In genomic region chr15:7194147-7194720, GRCm38 (mm10) we compare ENCODE assay signal across 9 mouse cellular contexts.
DNase-seq lines count a peak whose midpoint lies in the region; ATAC-seq and TF ChIP-seq lines count a peak whose summit lies in the region.
"Had no signal": no experiment of that assay in that cellular context is flagged by ENCODE, and none has a peak within 500 bp of the region (broad histone marks: within the 10 kb centered on the region; RNA-seq: fewer than 3 reads in every experiment).

No protein-coding gene starts in this region.

- H3K9ac ChIP-seq in heart, embryonic 14.5 days (ENCODE audit: low read length): 0 out of 2 replicates have a peak overlapping the region, but pooled peaks have one; percentile 13
- H3K9ac ChIP-seq in heart, adult 2 months (ENCODE audit: low read depth, low read length): no peak overlapping the region
- no peak overlapping the region for H3K9ac ChIP-seq in embryonic facial prominence, embryonic 12.5 days
- no peak overlapping the region for H3K9ac ChIP-seq in neural tube, embryonic 11.5 days (ENCODE audit: low read length)

- intact Hi-C loops in heart, adult 2 months (cut with DNase I): no loop called here

- no peak for TF ChIP-seq POLR2A in heart, adult 2 months (IDR thresholded peaks at IDR 0.05; ENCODE audit: insufficient read depth, low read depth, low read length)

- no peak for TF ChIP-seq EP300 in heart, adult 2 months (IDR thresholded peaks at IDR 0.05; ENCODE audit: insufficient read depth, low read depth, low read length)

- H3K9me3 ChIP-seq in heart, embryonic 14.5 days (ENCODE audit: control insufficient read depth, low read length): no peaks in the 10 kb centered on the region
- H3K9me3 ChIP-seq in embryonic facial prominence, embryonic 12.5 days: no peaks in the 10 kb centered on the region
- H3K9me3 ChIP-seq in neural tube, embryonic 11.5 days (ENCODE audit: control insufficient read depth, low read length): no peaks in the 10 kb centered on the region

- H3K4me1 ChIP-seq in heart, embryonic 14.5 days (ENCODE audit: control insufficient read depth in 2 of 2, insufficient read depth in 2 of 2, low read length in 2 of 2): peaks cover 22 to 48% of the 10 kb centered on the region in 2 experiments
- H3K4me1 ChIP-seq in heart, adult 2 months (ENCODE audit: control insufficient read depth, insufficient read depth, low read length): peaks cover 7% of the 10 kb centered on the region; the same call in 1 of the 2 replicates
- H3K4me1 ChIP-seq in embryonic facial prominence, embryonic 12.5 days: peaks cover 29% of the 10 kb centered on the region
- H3K4me1 ChIP-seq in neural tube, embryonic 11.5 days (ENCODE audit: control insufficient read depth, insufficient read depth, low read length): peaks cover 22% of the 10 kb centered on the region

- H3K27ac ChIP-seq in heart, embryonic 14.5 days (replicated peaks in 1 of 2; ENCODE audit: control insufficient read depth in 1 of 2, insufficient read depth in 1 of 2, low read depth in 2 of 2, low read length in 2 of 2): peak overlapping the region; percentile 24 to 60
- H3K27ac ChIP-seq in heart, adult 2 months: no peak overlapping the region
- H3K27ac ChIP-seq in embryonic facial prominence, embryonic 12.5 days: peak overlapping the region; percentile 42
- H3K27ac ChIP-seq in neural tube, embryonic 11.5 days (ENCODE audit: low read depth, low read length): peak overlapping the region; percentile 88
- H3K27ac ChIP-seq: kidney, postnatal 0 days had no signal

- peak overlapping the region; percentile 19; the same call in 1 of the 2 replicates for H3K4me2 ChIP-seq in heart, embryonic 14.5 days (ENCODE audit: low read length)
- H3K4me2 ChIP-seq in embryonic facial prominence, embryonic 12.5 days (replicated peaks): peak overlapping the region; percentile 3; the same call in 1 of the 2 replicates
- no peak overlapping the region for H3K4me2 ChIP-seq in neural tube, embryonic 11.5 days (ENCODE audit: low read depth)

- 28% methylated on average over 13 of the region's 13 CpGs for WGBS in heart, embryonic 14.5 days
- WGBS in heart, adult 2 months: 53% methylated on average over 13 of the region's 13 CpGs
- 9% methylated on average over 13 of the region's 13 CpGs for WGBS in embryonic facial prominence, embryonic 12.5 days
- WGBS in neural tube, embryonic 11.5 days: 16% methylated on average over 13 of the region's 13 CpGs

- no peak overlapping the region for H3K4me3 ChIP-seq in heart, embryonic 14.5 days (ENCODE audit: control insufficient read depth in 1 of 2, insufficient read depth in 1 of 2, low read depth in 1 of 2, low read length in 2 of 2)
- H3K4me3 ChIP-seq in heart, adult 2 months: no peak overlapping the region
- H3K4me3 ChIP-seq in embryonic facial prominence, embryonic 12.5 days: no peak overlapping the region
- no peak overlapping the region for H3K4me3 ChIP-seq in neural tube, embryonic 11.5 days (ENCODE audit: low read depth, low read length)

- no peaks in the 10 kb centered on the region for H3K27me3 ChIP-seq in heart, embryonic 14.5 days (ENCODE audit: control insufficient read depth, insufficient read depth, low read length)
- no peaks in the 10 kb centered on the region for H3K27me3 ChIP-seq in heart, adult 2 months (ENCODE audit: control insufficient read depth, insufficient read depth, low read length)
- no peaks in the 10 kb centered on the region for H3K27me3 ChIP-seq in embryonic facial prominence, embryonic 12.5 days
- no peaks in the 10 kb centered on the region for H3K27me3 ChIP-seq in neural tube, embryonic 11.5 days (ENCODE audit: control insufficient read depth, insufficient read depth, low read length)

- no peak for ATAC-seq in heart, embryonic 14.5 days (ENCODE audit: insufficient number of reproducible peaks, insufficient read depth, low FRiP score, low read depth)
- ATAC-seq in embryonic facial prominence, embryonic 12.5 days (ENCODE audit: insufficient number of reproducible peaks, insufficient read depth, low FRiP score, low TSS enrichment): 0 out of 2 replicates have a peak, but pooled peaks have one; percentile 38
- peak; percentile 60 for ATAC-seq in neural tube, embryonic 11.5 days (ENCODE audit: insufficient read depth, low FRiP score, low TSS enrichment)

- no peak for DNase-seq in heart, adult 2 months
- peak; percentile 40 to 49 for DNase-seq in layer of hippocampus, postnatal 10 days (ENCODE audit: low spot score in 2 of 2)
- DNase-seq in neural tube, embryonic 11.5 days (ENCODE audit: low spot score): peak; percentile 80
- no peak for DNase-seq in thymus, postnatal 10 days (ENCODE audit: low spot score in 2 of 2)
- no peak for DNase-seq in urinary bladder, postnatal 10 days (ENCODE audit: low spot score)
- DNase-seq in thymus, postnatal 25 days: no peak

- peaks cover 40% of the 10 kb centered on the region for H3K36me3 ChIP-seq in heart, embryonic 14.5 days (ENCODE audit: control insufficient read depth, insufficient read depth, low read length)
- peaks cover 14% of the 10 kb centered on the region for H3K36me3 ChIP-seq in heart, adult 2 months (ENCODE audit: control insufficient read depth, insufficient read depth, low read length)
- peaks cover 22% of the 10 kb centered on the region; the same call in 1 of the 2 replicates for H3K36me3 ChIP-seq in embryonic facial prominence, embryonic 12.5 days
- H3K36me3 ChIP-seq in neural tube, embryonic 11.5 days (ENCODE audit: control insufficient read depth, insufficient read depth, low read length): peaks cover 3% of the 10 kb centered on the region; the same call in 1 of the 2 replicates

- H3K79me2 ChIP-seq in heart, adult 2 months (replicated peaks; ENCODE audit: control insufficient read depth, insufficient read depth, low read length): no peaks in the 10 kb centered on the region

- no peak for TF ChIP-seq CTCF in heart, adult 2 months (IDR thresholded peaks at IDR 0.05)

Comparison
In these comparisons a context has a peak if more than half of its experiments do, and no peak if none do; other contexts are left out.
1. DNase-seq: peak in layer of hippocampus, postnatal 10 days (2 of 2) and neural tube, embryonic 11.5 days (single experiment); none in heart, adult 2 months (0 of 2), thymus, postnatal 10 days (0 of 2), urinary bladder, postnatal 10 days (single experiment) and thymus, postnatal 25 days (single experiment).